Mouse (Mus musculus): ENCODE measurements around the gene Gpc6.

Gpc6 gene

DNA sequence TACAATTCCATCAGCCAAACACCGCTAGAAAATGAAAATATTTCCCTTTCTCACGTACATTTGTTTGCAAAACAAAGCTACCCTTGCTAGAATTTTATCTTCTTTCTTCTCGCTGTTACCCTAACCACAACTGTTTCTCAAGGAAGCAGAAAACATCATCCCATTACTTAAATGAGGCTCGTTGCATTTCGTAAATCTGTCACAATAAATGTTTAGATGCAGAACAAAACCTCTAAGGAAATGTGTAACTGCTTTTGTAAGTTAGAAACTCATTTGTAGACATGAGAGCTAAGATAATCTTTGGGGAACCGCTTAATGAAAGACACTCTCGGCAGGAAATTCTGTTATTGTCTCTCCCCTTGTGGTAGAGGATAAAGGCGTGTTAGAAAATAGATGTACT is 1088.1 kb downstream of the Gpc6 start:
- no peak for DNase-seq (ENCODE audit: low spot score)

DNA sequence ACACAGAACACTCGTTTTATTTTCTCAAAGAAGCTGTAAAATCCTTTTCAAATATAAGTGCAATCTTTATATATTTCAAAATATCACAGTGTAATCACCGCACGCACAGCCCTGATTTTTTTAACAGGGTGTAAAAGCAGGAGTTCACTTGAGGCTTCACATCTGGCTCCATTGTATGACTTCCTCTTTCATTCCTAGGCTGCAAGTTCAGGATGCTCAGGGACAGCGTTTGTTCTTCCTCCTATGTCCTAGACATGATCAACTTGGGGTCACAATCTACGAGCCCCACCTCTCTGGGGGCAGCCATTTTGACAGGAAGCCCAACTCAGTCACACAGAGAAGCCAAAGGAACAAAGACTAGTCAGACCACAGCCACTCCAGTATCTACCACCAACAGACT is 1094.2 kb downstream of the Gpc6 start:
- no peak for DNase-seq (ENCODE audit: low spot score)

DNA sequence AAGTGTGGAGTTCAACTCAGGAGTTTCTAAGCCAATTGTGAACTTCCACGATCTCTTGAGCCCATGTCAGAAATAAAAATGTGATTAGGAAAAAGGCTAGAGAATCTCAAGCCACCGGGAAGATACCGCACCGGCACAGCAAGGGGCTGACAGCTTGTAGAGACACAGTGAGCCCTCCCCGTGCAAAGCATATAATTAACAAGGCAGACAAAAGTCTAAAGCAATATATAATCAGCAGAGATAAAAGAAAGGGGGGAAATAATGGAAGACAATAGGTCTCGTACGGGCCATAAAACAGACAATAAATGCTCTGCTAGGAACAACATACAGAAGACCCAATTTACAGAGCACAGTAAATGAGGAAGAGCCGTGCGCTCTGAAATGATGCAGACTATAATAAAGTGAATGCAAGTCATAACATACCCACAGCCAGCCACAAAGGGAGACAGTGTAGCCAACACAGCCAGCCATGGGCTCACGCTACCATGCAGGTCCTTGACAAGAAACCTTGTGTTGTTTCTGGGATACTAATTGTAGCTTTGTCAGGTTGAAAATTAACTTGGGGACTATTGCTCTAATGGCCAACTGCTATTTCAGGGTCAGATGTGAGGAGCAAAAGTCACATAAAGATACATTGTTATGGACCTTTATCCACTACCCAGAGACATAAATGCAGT is 1096.9 kb downstream of the Gpc6 start:
- DNase-seq (ENCODE audit: low spot score), result no peak

Data from embryo, embryonic 10.5 days (tissue).